Mouse (Mus musculus): Measurements from ENCODE around the gene Zfp692. TPM values are rescaled to one million over a fixed set of nuclear protein-coding genes. Genes with fewer than 3 reads are reported as not detected.
"Not testable (repeated sequence)": the region's sequence is repeated elsewhere in the genome, so short reads cannot be mapped to it uniquely, and the experiment has no call there.

Zfp692 gene
- polyA plus RNA-seq, 1 experiment from 2014 or later, result 17.4 TPM

DNA sequence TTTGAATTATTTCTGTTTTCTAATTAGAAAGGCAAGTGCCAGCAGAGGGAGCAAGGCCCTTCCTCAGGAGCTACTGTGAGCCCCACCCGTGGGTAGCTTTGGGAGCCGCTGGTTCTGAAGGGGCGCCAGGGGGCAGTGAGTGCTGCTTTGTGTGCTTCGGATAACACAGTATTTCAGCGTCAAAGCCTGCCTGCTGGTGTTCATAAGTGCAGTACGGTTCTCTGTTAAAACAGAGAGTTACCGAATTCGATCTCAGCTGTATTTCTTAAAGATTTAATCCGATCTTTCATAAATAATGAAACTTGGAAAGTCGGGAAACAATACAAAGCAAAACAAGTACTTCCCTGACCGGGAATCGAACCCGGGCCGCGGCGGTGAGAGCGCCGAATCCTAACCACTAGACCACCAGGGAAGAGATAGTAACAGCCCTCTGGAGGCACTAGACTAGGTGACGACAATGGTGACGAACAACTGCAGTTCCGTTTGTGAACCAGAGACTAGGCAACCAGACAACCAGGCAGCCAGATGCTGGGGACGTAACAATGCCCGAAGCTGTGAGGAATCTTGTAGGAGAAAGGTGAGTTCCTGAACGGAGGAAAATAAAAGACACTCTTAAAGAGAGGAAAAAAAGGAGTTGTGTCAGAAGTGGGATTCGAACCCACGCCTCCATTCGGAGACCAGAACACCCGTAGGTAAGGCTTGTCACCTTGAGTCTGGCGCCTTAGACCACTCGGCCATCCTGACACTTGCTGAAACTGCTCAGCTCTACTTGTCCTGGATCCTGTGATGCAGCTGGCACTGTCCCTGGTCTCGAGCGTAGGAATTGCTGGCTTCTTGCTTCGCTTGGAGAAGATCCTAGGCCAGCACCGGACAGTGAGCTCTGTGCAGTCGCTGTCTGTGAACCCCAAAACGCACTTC is 4.8 kb upstream of the Zfp692 start:
- Histone ChIP-seq H3K36me3 (ENCODE audit: control insufficient read depth, insufficient read depth, low read length) (no peaks in the 10 kb centered on the region), H3K4me2 (ENCODE audit: low read depth, low read length, severe bottlenecking) (peak overlapping the region; percentile 63), H3K4me3 (ENCODE audit: low read depth, low read length) (peak overlapping the region; percentile 50), H3K9me3 (ENCODE audit: control insufficient read depth, low read length) (no peaks in the 10 kb centered on the region), H3K27me3 (ENCODE audit: control insufficient read depth, insufficient read depth, low read length) (no peaks in the 10 kb centered on the region), H3K27ac (ENCODE audit: low read depth, low read length) (peak overlapping the region; percentile 90), H3K4me1 (replicated peaks; ENCODE audit: control insufficient read depth, insufficient read depth, low read length) (no peaks in the 10 kb centered on the region; the same call in 1 of the 2 replicates), H3K9ac (ENCODE audit: low read length) (peak overlapping the region; percentile 59)
- WGBS, result under 1% methylated on average over 36 of the region's 36 CpGs
- peak; percentile 99 for DNase-seq (ENCODE audit: low spot score)
- peak; percentile 91 for ATAC-seq (replicated peaks; ENCODE audit: low FRiP score)

DNA sequence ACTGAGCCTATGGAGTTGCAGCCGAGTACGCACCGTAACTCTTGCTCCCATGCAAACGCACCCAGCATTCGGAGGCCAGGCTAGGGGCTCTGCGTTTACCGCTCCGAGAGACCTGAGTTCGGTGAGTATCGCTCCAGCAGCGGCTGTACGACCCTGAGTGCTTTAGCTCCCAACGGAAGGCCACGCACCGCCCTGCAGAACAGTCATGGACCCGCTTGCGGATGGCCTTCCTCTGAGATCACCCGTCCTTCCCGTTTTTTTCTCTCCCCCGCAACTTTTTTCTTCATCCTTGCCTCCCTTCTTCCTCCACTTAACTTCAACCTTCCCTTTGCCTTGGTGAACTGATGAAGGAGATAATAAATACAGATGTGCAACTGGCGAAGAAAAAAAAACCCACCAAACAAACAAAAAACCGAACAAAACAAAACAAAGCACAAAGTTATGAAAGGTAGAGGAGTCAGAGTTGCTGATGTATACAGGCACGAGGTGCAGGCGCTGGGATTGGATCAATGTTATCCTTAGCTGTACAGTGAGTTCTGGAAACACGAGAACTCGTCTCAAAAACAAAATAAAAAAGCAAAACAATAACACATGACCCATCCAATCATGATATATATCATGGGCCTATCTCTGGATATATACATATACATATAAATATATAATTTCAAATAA is 4.0 kb upstream of the Zfp692 start:
- WGBS, result under 1% methylated on average over 24 of the region's 26 CpGs
- no peaks in the 10 kb centered on the region for H3K9me3 ChIP-seq (ENCODE audit: control insufficient read depth, low read length)
- peak overlapping the region; percentile 50 for H3K4me3 ChIP-seq (ENCODE audit: low read depth, low read length)
- H3K36me3 ChIP-seq (ENCODE audit: control insufficient read depth, insufficient read depth, low read length), result no peaks in the 10 kb centered on the region
- ATAC-seq (replicated peaks; ENCODE audit: low FRiP score), result no peak; the same call in 1 of the 2 replicates
- H3K9ac ChIP-seq (ENCODE audit: low read length), result peak overlapping the region; percentile 59
- peak overlapping the region; percentile 63 for H3K4me2 ChIP-seq (ENCODE audit: low read depth, low read length, severe bottlenecking)
- peak overlapping the region; percentile 90 for H3K27ac ChIP-seq (ENCODE audit: low read depth, low read length)
- peak; percentile 54 for DNase-seq (ENCODE audit: low spot score)
- no peaks in the 10 kb centered on the region for H3K27me3 ChIP-seq (ENCODE audit: control insufficient read depth, insufficient read depth, low read length)
- H3K4me1 ChIP-seq (replicated peaks; ENCODE audit: control insufficient read depth, insufficient read depth, low read length), result peaks cover 2% of the 10 kb centered on the region; the same call in 1 of the 2 replicates

DNA sequence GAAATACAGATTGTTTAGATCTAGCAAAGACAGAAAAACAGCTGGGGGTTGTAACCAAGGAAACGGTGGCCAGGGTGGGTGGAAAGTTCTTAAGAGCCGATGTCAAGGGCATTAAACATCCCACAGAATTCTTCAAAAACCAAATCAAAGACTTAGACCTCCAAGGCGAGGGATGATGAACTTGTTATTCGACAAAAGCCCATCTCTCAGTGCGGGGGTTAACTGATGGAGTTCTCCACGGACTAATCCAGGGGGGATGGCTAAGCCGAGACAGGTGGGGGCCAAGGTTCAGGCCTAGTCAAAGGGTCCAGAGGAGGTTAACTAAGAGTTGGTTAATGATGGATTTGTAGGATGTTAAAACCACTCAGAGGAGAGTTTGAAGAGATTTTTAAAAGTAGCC is 3.3 kb upstream of the Zfp692 start:
- H3K4me3 ChIP-seq (ENCODE audit: low read depth, low read length), result peak overlapping the region; percentile 9; the same call in 1 of the 2 replicates
- H3K27ac ChIP-seq (ENCODE audit: low read depth, low read length), result no peak overlapping the region

DNA sequence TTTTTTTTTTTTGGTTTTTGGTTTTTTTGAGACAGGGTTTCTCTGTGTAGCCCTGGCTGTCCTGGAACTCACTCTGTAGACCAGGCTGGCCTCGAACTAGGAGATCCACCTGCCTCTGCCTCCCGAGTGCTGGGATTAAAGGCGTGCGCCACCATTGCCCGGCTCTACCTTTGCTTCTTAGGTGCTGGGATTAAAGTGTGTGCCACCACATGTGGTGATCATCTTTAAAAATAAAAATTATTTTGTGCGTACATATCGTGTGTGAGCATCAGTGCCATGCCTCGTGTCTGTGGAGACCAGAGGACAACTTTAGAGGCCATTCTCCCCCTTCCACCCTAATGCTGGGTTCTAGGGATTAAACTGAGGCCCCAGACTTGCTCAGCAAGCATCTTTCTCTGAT is 1.6 kb upstream of the Zfp692 start:
- 94% methylated on average over 8 of the region's 8 CpGs for WGBS
- H3K36me3 ChIP-seq (ENCODE audit: control insufficient read depth, insufficient read depth, low read length); H3K4me2 ChIP-seq (ENCODE audit: low read depth, low read length, severe bottlenecking); H3K9ac ChIP-seq (ENCODE audit: low read length); H3K27ac ChIP-seq (ENCODE audit: low read depth, low read length); DNase-seq (ENCODE audit: low spot score); H3K27me3 ChIP-seq (ENCODE audit: control insufficient read depth, insufficient read depth, low read length); H3K4me1 ChIP-seq (replicated peaks; ENCODE audit: control insufficient read depth, insufficient read depth, low read length); ATAC-seq (replicated peaks; ENCODE audit: low FRiP score); H3K4me3 ChIP-seq (ENCODE audit: low read depth, low read length); H3K9me3 ChIP-seq (ENCODE audit: control insufficient read depth, low read length): not testable (repeated sequence)

More for the DNA sequence above, 3.3 kb upstream of the Zfp692 start:
- H3K36me3 ChIP-seq (ENCODE audit: control insufficient read depth, insufficient read depth, low read length), result no peaks in the 10 kb centered on the region
- no peaks in the 10 kb centered on the region for H3K27me3 ChIP-seq (ENCODE audit: control insufficient read depth, insufficient read depth, low read length)
- no peak for ATAC-seq (replicated peaks; ENCODE audit: low FRiP score)
- H3K4me2 ChIP-seq (ENCODE audit: low read depth, low read length, severe bottlenecking), result peak overlapping the region; percentile 63
- 13% methylated on average over 7 of the region's 7 CpGs for WGBS
- peaks cover 2% of the 10 kb centered on the region; the same call in 1 of the 2 replicates for H3K4me1 ChIP-seq (replicated peaks; ENCODE audit: control insufficient read depth, insufficient read depth, low read length)
- no peaks in the 10 kb centered on the region for H3K9me3 ChIP-seq (ENCODE audit: control insufficient read depth, low read length)
- H3K9ac ChIP-seq (ENCODE audit: low read length), result no peak overlapping the region
- peak; percentile 52 for DNase-seq (ENCODE audit: low spot score)

- peak overlapping the region; percentile 69 for H3K9ac ChIP-seq (ENCODE audit: low read length)
- H3K9me3 ChIP-seq (ENCODE audit: control insufficient read depth, low read length), result no peaks in the 10 kb centered on the region
- DNase-seq (ENCODE audit: low spot score) (peak; percentile 80), ATAC-seq (replicated peaks; ENCODE audit: low FRiP score) (peak; percentile 42)
- H3K36me3 ChIP-seq (ENCODE audit: control insufficient read depth, insufficient read depth, low read length), result no peaks in the 10 kb centered on the region
- peak overlapping the region; percentile 48 for H3K4me3 ChIP-seq (ENCODE audit: low read depth, low read length)
- peaks cover 2% of the 10 kb centered on the region; the same call in 1 of the 2 replicates for H3K4me1 ChIP-seq (replicated peaks; ENCODE audit: control insufficient read depth, insufficient read depth, low read length)
- under 1% methylated on average over 42 of the region's 42 CpGs for WGBS
- H3K27me3 ChIP-seq (ENCODE audit: control insufficient read depth, insufficient read depth, low read length), result no peaks in the 10 kb centered on the region
- H3K4me2 ChIP-seq (ENCODE audit: low read depth, low read length, severe bottlenecking), result peak overlapping the region; percentile 83
- no peak overlapping the region; the same call in 1 of the 2 replicates for H3K27ac ChIP-seq (ENCODE audit: low read depth, low read length)
Measured at GRCm38 (mm10) chr11:58307411-58308080, 677 bp downstream of the Zfp692 start.

DNA sequence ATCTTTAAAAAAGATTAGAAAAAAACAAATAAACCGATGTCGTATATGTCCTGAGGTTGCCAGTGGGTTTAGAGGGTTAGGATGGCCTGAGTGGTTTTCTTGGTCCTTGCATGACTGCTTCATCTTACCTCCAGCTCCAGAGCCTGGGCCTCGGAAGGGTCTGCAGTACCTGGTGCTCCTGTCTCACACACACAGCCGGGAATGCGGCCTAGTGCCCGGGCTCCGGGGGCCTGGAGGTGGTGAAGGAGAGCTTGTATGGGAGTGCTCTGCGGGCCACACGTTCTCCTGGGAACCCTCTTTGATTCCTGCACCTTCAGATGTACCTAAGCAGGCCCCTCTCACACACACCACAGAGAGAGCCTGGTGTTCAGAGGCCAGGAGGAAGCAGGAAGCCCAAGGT is 1.8 kb downstream of the Zfp692 start:
- no peak overlapping the region for H3K27ac ChIP-seq (ENCODE audit: low read depth, low read length)
- ATAC-seq (replicated peaks; ENCODE audit: low FRiP score), result no peak
- no peaks in the 10 kb centered on the region for H3K36me3 ChIP-seq (ENCODE audit: control insufficient read depth, insufficient read depth, low read length)
- H3K4me2 ChIP-seq (ENCODE audit: low read depth, low read length, severe bottlenecking), result no peak overlapping the region
- no peak overlapping the region for H3K4me3 ChIP-seq (ENCODE audit: low read depth, low read length)
- WGBS, result 91% methylated on average over 9 of the region's 9 CpGs
- no peaks in the 10 kb centered on the region for H3K9me3 ChIP-seq (ENCODE audit: control insufficient read depth, low read length)
- peaks cover 2% of the 10 kb centered on the region; the same call in 1 of the 2 replicates for H3K4me1 ChIP-seq (replicated peaks; ENCODE audit: control insufficient read depth, insufficient read depth, low read length)
- H3K27me3 ChIP-seq (ENCODE audit: control insufficient read depth, insufficient read depth, low read length), result no peaks in the 10 kb centered on the region
- no peak overlapping the region for H3K9ac ChIP-seq (ENCODE audit: low read length)
- no peak for DNase-seq (ENCODE audit: low spot score)

DNA sequence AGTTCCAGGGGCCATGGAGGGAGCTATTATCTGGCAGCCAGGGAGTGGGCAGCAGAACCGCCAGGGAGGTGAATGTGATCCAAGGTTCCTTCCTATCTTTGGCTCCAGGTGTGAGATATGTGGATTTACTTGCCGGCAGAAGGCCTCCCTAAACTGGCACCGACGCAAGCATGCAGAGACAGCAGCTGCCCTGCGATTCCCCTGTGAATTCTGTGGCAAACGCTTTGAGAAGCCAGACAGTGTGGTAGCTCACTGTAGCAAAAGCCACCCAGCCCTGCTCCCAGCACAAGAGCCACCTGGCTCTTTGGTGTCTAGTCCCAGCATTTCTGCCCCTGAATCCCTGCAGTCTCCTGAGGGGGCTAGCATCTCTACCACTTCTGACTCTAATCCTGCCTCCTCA is 7.2 kb downstream of the Zfp692 start:
- ATAC-seq (replicated peaks; ENCODE audit: low FRiP score) (no peak), DNase-seq (ENCODE audit: low spot score) (no peak)
- H3K9ac ChIP-seq (ENCODE audit: low read length), result no peak overlapping the region
- WGBS, result 96% methylated on average over 6 of the region's 6 CpGs
- no peaks in the 10 kb centered on the region for H3K4me1 ChIP-seq (replicated peaks; ENCODE audit: control insufficient read depth, insufficient read depth, low read length)
- no peak overlapping the region for H3K4me2 ChIP-seq (ENCODE audit: low read depth, low read length, severe bottlenecking)
- no peaks in the 10 kb centered on the region; the same call in 1 of the 2 replicates for H3K36me3 ChIP-seq (ENCODE audit: control insufficient read depth, insufficient read depth, low read length)
- H3K4me3 ChIP-seq (ENCODE audit: low read depth, low read length), result no peak overlapping the region
- H3K27me3 ChIP-seq (ENCODE audit: control insufficient read depth, insufficient read depth, low read length), result no peaks in the 10 kb centered on the region
- no peak overlapping the region for H3K27ac ChIP-seq (ENCODE audit: low read depth, low read length)
- H3K9me3 ChIP-seq (ENCODE audit: control insufficient read depth, low read length), result no peaks in the 10 kb centered on the region

- H3K27ac ChIP-seq (ENCODE audit: low read depth, low read length), result no peak overlapping the region
- no peaks in the 10 kb centered on the region; the same call in 1 of the 2 replicates for H3K36me3 ChIP-seq (ENCODE audit: control insufficient read depth, insufficient read depth, low read length)
- ATAC-seq (replicated peaks; ENCODE audit: low FRiP score) (no peak), DNase-seq (ENCODE audit: low spot score) (no peak)
- no peak overlapping the region for H3K4me2 ChIP-seq (ENCODE audit: low read depth, low read length, severe bottlenecking)
- WGBS, result 89% methylated on average over 5 of the region's 5 CpGs
- H3K4me3 ChIP-seq (ENCODE audit: low read depth, low read length), result no peak overlapping the region
- H3K4me1 ChIP-seq (replicated peaks; ENCODE audit: control insufficient read depth, insufficient read depth, low read length), result no peaks in the 10 kb centered on the region
- H3K9ac ChIP-seq (ENCODE audit: low read length), result no peak overlapping the region
- H3K9me3 ChIP-seq (ENCODE audit: control insufficient read depth, low read length), result no peaks in the 10 kb centered on the region
- H3K27me3 ChIP-seq (ENCODE audit: control insufficient read depth, insufficient read depth, low read length), result no peaks in the 10 kb centered on the region
Measured at GRCm38 (mm10) chr11:58315536-58316168, 8.8 kb downstream of the Zfp692 start.

Measured in forebrain, embryonic 11.5 days (tissue).